Mouse (Mus musculus): ENCODE data around the gene Zfp428.

Gene Zfp428

DNA sequence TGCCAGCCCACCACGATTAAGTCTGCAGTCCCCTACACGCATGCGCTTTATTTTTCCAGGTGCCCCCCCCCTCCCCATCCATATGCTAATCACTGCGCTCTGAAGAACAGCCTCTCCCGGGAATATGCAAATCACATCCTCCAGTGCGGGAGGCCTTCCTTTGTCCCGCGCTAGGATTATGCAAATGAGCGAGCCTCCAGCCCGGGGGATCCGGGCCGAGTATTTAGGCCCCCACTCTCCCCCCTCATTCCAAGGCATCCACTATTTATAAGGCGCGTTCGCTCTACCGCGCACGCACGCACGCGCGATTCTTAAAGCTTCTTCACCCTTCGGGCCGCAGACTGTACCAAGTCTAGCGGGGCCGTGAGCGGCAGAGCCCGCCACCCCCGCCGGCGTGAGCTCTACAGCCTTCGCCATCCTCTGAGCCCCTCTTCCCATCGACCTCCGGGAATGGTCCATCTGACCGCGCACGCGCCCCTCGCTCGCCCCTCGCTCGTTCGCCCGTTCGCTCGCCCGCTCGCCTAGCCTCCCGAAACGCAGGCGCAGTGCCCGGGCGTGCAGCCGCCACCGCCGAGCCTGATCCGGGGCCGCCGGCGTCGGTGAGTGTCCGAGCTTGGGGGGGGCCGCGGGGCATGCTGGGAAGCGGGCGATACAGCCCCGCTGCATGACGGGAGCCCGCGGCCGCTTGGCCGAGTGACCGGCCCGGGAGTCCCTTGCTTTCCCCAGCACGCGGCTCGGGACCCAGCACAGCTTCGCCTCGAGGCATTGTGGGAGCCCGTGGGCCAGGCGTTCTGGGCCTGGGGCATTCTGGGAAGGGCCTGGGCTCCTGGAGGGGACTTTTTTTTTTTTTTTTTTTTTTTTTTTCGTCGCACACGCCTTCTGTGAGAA lies at the start of gene Zfp428:
Gene Zfp428, plus strand, starts transcription at position 169 of the 888 bp plus-strand sequence.
- peak; percentile 74 to 89 for DNase-seq (ENCODE audit: low spot score in 2 of 2)

DNA sequence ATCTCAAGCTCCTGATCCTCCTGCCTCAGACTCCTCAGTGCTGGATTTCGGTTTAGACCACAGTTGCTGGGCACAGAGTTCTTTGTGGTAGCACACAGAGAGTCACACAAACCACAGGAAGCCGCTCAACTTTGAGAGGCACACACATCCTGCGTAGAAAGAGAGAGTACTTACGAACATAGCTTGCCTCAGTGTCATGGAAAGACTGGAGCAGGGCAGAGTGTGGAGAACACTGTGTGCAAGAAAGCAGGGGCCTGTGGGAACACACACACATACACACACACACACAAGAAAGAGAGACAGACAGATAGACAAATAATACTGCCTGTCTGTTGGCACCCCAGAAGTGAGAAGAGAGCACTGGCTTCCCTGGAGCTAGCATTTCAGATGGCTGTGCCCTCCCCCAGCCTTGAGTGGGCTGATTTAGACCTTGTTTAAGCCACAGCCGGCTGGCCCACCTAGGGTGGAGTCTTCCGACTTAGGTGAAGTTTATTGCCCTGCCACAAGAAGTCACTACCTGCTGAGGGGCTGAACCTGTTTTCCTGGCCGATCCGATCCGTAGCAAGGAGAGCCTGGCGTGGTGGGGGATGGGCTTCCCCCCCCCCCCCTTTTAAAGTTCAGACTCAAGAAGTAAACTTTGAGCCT lies 49.0 kb upstream of the Zfp428 start:
- no peak for DNase-seq (ENCODE audit: low spot score in 2 of 2)

DNA sequence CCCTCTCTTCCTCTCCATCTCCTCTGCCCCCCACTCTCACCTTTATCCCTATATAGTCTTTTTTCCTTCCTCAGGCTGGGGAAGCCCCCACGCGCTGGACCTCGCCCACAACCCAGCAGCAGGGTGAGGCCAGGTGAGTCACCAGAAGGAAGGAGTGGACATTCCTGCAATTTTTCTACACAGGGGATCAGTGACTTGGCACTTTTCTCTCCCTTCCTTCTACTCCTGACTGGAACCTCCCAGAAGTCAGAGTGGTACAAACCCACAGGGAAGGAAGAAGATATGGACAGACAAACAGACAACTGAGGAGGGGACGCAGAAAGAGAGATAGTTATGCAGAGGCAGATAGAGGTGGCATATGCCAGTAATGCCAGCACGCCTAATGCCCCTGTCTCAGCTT lies 47.4 kb upstream of the Zfp428 start:
- DNase-seq (ENCODE audit: low spot score in 2 of 2), result no peak

DNA sequence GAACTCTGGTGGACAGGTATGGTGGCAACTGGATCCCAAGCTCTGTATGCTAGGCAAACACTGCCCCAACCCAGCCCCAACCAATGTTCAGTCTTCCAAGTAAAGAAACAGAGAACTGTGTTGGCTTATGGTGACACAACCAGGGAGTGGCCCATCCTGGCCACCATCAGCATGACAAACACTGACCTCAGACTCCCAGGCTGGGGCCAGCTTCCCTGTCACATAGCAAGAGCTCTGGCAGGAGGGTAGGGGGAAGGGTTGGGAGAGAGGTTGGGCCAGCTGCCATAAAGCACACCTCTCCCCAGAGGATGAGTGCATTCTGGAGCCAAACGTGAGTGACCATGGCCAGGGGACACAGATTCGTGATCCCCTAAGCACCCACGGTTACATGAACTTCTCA lies 47.0 kb upstream of the Zfp428 start:
- no peak for DNase-seq (ENCODE audit: low spot score in 2 of 2)

DNA sequence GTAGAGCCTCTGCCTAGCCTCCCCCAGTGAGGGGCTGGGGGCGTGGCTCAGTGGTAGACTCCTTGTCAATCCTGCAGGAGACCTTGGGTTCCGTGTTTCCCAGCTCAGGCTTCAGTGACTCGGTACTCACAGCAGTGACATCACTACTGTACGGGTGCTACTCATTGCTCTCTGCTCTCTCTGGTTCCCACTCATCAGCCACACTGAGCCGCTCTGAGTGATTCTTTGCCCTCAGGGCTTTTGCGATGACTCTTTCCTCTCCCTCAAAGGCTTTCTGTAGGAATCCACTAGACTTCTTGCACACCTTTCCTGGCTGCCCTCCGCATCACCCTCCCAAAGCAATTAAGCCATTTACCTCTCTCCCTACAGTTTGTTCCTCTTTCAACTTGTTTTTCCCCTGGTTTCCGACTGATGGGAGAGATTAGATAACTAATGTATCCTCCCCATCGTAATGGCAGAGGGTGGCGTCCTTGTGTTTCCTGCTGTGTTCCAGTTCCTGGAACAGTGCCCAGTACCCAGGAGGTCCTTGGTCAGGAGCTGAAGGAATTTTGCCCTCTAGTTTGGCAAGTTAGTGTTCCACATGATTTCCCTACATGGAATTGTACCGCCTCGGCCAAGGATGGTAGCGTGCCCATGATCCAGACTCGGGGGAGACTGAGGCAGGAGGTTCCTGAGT lies 45.3 kb upstream of the Zfp428 start:
- no peak for DNase-seq (ENCODE audit: low spot score in 2 of 2)

DNA sequence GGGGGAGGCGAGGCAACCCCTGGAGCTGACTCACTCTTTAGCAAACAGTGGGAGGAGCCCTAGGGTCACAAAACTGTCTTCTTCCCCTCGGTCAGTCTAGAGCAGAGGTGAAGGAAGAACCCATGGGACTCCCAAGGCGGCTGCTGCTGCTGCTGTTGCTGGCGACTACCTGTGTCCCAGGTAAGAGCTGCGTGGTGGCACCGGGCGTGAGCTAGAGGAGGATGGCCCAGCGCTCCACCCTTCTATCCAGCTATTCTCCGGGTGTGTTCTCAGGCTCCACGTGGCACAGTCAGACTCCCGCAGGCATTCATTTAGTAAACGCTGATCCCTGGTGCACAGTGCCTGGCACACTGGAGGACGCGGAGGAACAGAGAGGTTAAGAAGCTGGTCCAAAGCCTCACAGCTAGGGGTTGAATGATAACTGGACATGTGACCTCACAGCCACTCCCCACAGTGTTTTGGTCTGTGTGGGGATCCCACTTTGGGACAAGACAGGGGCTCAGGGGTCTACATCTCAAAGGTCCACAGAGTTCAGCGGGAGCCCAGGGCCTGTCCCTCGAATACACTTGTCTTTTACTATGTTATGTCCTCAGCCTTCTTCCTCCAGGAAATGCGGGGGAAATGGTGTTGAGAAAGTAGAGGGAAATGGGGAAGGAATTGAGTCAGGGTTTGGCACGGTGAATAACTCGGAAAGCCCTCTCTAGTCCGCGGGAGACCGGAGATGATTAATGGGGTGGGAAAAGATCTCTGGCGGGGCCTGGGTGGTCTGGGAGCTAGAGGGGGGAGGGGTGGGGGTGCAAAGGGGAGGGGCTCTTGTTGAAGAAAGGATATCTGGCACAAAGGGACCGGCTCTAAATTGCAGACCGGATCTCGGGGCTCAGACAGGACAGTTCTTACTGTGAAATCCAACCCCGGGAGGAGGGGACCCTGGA lies 44.2 kb upstream of the Zfp428 start, which contains the start of gene Plaur:
Gene Plaur, plus strand, starts transcription at position 97 of the 932 bp plus-strand sequence.
- peak; percentile 46 to 73 for DNase-seq (ENCODE audit: low spot score in 2 of 2)

DNA sequence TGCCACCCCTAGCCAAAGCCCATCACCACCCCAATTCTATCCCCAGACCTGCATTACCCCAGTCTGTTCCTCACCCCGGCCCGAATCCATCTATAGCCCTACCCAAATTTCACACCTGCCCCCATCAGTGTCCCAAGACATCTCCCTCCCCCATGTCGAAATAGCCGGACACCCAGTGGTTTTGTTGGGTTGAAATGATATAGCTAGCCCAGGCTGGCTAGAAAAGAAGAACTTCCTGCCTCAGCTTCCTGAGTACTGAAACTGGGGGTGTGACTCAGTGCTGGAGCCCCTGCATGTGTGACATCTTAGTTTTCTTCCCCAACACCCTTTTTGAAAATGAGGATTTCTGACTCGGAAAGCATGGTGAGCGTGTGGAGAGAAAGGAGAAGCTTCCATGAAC lies 40.0 kb upstream of the Zfp428 start:
- DNase-seq (ENCODE audit: low spot score in 2 of 2), result no peak

DNA sequence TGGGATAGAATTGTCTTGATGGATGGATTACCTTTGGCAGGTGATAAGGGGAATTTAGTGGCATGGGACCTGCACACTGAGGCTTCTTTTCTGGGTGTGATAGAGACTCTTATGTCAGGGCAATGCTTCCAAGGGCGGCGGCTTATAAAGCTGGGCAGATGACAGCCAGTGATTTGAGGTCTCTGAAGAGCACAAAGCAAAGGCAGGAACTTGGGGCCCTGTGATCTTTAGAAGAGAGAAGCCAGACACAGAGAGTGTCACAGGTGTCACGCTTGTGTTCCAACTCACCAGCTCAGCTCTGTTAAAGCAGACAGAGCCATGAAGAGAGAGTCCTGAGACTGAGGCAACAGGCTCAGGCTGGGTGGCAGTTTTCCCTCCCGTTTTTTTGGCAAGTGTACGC lies 38.9 kb upstream of the Zfp428 start:
- DNase-seq (ENCODE audit: low spot score in 2 of 2), result no peak

DNA sequence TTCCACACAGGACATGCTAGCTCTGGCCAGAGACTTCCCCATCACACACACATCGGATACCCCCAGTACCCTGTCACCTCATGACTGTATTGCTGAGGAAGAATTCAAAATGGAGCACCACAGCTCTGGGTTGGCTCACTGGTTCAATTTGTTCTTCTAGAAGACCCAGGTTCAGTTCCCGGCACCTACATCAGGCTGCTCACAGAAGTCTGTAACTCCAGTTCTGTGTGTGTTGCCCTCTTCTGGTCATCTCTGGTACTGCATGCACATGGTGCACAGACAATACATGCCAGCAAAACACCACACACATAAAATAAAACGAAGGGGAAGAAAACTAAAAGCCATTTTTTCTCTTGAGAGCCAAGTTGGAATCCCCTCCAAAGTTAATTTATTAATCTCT lies 37.7 kb upstream of the Zfp428 start:
- peak in 1 of 2 experiments; percentile 75 for DNase-seq (ENCODE audit: low spot score in 2 of 2)

DNA sequence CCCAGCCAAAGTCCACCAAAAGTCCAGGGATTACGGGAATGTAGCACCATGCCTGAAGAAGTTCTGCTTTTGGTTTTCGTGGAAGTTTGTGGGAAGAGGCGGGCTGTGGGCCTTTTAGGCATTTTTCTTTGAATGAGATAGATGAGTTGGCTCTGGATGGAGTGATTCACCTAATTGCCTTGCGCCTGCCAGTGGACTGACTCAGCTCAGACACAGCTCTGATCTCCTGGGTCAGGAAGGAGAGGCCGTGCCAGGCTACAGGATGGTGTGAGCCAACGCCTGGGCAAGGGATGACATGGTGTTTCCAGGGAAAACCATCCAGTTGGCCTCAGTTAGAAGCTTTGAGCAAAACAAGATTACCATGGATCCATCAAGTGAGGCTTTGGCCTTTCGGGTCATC lies 36.5 kb upstream of the Zfp428 start:
- DNase-seq (ENCODE audit: low spot score in 2 of 2), result no peak

DNA sequence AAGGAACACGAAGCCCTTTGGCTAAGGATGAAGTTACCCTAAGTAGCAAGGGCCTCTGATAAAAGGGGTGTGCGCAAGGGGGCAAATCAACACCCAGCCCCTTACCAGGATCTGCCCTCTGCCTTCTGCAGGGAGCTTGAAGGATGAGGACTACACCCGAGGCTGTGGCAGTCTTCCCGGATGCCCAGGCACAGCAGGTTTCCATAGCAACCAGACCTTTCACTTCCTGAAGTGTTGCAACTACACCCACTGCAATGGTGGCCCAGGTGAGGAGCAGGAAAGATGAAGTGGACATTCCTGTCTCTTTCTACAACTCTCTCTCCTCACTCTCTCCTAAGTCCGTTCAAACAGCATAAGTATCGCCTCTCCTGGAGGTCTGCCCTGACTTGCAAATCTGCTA lies 34.4 kb upstream of the Zfp428 start:
- no peak for DNase-seq (ENCODE audit: low spot score in 2 of 2)

DNA sequence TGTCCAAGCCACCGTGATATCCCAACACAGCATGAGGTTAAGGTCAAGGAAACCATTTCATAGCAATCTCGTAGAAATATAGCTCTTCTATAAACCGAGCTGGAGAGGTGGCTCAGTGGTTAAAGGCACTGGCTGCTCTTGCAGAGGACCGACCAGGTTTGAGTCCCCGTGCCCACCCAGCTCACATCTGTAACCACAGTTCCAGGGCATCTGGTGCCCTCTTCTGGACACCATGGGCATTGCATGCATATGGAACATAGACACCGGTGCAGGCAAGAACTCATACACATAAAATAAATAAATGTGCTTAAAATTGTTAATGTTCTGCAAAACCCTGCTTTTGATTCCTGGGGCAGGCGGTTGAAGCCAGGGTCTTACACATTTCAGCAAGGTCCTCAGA lies 33.9 kb upstream of the Zfp428 start:
- DNase-seq (ENCODE audit: low spot score in 2 of 2), result peak; percentile 29 to 74

DNA sequence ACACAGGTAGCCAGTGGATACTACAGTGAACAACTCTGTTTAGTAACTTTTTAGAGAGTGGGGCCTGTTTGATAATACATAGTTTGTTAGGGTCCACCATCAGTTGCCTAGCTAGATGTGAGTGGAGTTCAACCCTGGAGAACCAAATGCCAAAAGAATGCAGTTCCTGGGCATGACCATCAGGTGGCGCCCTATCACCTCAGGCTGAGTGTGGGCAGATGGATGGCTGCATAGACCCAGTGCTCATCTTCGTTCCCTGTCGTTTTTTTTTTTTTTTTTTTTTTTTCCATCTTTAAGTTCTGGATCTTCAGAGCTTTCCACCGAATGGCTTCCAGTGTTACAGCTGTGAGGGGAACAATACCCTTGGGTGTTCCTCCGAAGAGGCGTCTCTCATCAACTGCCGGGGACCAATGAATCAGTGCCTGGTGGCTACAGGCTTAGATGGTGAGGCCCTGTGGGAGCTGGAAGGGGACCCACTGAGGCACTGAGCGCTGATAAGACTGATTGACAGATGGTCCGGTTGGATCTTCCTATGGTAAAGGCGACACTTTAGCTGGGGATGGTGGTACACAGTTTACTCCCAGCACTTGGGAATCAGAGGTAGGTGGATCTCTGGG lies 32.8 kb upstream of the Zfp428 start:
- peak; percentile 61 to 87 for DNase-seq (ENCODE audit: low spot score in 2 of 2)

DNA sequence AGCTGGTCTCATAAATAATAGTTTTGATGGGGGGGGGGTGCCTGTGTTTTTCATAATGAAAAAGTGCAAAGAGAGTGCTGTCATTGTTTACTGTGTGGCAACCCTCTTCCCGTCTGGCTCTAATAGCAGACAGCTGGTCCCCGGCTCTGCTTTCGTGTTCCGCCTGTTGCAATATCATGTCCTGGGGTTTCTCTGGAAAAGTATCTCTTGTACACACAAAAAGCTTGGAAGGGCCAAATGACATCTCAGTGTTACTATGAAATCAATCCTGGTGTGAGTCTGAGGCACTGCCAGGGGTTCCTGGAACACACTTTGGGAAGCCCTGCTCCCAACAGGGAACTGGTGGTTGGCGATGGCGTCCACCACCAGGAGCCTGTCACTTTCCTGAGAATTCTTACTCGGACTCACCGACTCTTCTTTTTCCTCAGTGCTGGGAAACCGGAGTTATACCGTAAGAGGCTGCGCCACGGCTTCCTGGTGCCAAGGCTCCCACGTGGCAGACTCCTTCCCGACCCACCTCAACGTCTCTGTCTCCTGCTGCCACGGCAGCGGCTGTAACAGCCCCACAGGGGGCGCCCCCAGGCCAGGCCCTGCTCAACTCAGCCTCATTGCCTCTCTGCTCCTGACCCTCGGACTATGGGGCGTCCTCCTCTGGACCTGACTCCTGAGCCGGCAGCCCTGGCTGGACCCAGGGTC lies 31.8 kb upstream of the Zfp428 start:
- no peak for DNase-seq (ENCODE audit: low spot score in 2 of 2)

DNA sequence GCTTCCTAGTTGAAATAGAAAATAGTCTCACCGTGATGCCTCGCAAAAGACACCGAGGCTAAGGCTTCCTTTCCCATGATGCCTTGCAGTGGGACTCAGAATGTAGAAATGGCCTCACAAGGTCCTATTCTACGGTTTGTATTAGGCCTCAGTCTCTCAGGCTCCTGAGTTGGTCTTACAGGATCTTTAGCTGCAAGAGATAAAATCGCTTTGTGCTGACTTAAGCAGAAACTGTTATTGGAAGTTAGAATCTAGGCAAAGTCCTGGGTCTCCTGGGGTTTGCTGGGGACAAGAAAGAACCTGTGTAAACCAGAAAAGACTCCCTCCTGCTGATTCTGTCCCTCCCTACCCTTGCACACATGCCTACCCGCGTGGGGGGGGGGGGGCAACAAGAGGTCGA lies 30.5 kb upstream of the Zfp428 start:
- no peak for DNase-seq (ENCODE audit: low spot score in 2 of 2)

DNA sequence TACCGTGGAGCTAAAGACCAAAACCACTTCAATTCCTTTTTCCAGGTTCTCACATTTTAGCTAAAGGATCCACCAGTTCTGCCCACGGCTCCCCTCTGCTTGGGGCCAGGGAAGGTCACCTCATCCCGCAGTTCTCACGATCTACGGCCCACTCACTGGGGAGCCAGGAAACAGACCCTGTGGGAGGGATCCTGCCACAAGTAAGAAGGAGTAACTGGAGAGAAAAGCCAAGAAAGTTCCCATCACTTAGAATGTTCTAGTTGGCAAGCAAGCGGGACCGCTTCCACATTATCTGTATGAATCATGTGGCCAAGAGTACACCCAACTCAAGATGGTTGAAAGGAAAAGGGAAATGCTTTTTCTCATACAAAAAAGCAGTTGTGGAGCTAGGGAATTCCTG lies 29.9 kb upstream of the Zfp428 start:
- no peak for DNase-seq (ENCODE audit: low spot score in 2 of 2)

DNA sequence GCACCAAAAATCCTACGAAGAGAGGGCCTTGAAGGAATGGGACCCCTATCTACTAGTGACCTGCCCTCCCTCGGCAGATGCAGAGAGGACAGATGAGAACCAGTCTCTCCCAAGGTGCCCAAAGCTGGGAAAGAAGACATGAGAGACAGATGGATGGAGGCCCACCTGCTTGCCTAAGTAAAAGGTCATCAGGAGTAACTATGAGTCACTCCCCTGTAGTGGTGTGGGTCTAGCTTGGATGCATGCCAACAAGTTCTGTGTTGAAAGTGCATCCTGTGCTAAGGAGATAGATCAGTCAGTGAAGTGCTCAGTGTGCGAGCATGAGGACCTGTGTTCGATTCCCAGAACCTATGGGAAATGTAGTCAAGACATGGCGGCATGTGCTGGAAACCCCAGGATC lies 27.9 kb upstream of the Zfp428 start:
- no peak for DNase-seq (ENCODE audit: low spot score in 2 of 2)

DNA sequence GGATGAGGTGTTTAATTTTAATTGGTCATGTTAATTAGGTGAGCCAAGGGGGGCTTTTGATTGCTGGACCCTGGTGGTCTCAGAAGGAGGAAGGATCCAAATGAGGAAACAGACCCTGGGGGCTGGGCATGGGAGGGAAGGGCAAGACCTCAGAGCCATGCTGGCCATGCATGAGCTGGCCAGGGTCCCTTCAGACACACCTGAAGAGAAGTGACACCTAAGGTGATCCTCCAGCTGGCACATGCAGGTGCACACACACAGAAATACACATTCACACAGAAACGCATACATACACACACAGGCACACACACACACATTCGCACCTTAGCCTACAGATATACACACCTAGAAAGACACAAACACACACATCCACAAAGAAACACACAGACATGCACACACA lies 27.1 kb upstream of the Zfp428 start:
- DNase-seq (ENCODE audit: low spot score in 2 of 2), result no peak

DNA sequence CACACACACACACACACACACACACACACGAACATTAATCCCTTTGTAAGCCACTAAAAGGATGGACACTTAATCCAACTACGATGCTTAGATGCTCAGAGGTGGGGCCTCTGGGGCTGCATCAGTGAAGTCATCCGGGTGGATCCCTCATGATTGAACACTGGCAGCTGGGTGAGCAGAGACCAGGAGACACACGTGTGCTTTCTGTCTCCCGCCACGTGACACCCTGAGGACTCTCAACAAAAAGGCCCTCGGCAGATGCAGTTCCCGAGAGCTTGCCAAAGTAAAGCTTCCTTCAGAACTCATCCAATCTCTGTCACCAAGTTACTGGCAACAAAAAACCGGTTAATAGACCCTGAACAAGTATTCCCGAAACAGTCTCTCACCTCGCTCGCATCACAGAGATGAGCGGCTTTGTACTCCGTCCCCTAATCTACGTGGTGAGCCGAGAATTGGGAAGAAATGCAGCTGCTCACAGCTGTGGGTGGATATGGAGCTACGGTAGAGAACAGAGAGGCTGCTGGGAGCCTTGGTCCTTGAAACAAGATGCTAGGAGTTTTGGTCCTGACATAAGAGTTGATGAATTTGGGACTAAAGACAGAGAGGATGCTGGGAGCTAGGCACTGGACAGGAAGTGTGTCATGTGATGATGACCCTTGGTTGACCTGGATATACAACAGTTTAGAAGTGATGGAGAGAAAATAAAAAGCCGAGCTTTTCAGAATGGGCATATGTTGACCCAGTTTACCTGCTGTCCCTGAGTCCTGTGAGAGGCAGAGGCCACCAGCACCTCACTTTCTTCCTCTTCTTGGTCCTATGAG lies 26.5 kb upstream of the Zfp428 start:
- DNase-seq (ENCODE audit: low spot score in 2 of 2), result no peak
